Mouse (Mus musculus) CH12.LX (cell line): ENCODE data around the gene Ttll9. TPM values are rescaled to one million over a fixed set of nuclear protein-coding genes. Genes with fewer than 3 reads are reported as not detected.

ENCODE experiments used
- DNase-seq: peaks from one replicate; pipeline ENCODE4 v3.0.0-alpha.2; 2013; ENCODE audit errors: extremely low read depth
- H3K27ac ChIP-seq: 2 replicates; pipeline ENCODE4 v1.5.1; 2012; ENCODE audit warnings: low read depth, mild to moderate bottlenecking, control low read depth, moderate library complexity; ENCODE audit not compliant: insufficient read depth
- H3K27me3 ChIP-seq: replicated peaks from 2 replicates; pipeline ENCODE3; 2012; ENCODE audit warnings: inconsistent platforms
- H3K36me3 ChIP-seq, 2 experiments: replicated peaks in 1 of 2; 2 replicates each; pipeline versions ENCODE3 to v1.6.1; 2012; ENCODE audit warnings: inconsistent platforms in 1 of 2, low read length in 1 of 2, mild to moderate bottlenecking in 1 of 2, mixed read lengths in 1 of 2, moderate library complexity in 1 of 2; ENCODE audit not compliant: control insufficient read depth in 1 of 2, insufficient read depth in 1 of 2
- H3K4me1 ChIP-seq, 2 experiments: 2 replicates each; pipeline ENCODE4 v1.6.1; 2012; ENCODE audit warnings: inconsistent platforms in 1 of 2, moderate library complexity in 1 of 2; ENCODE audit not compliant: insufficient read depth in 2 of 2, control insufficient read depth in 1 of 2
- H3K4me2 ChIP-seq: 2 replicates; pipeline ENCODE4 v1.6.1; 2012; ENCODE audit warnings: low read depth, mild to moderate bottlenecking, control low read depth; ENCODE audit not compliant: poor library complexity, insufficient read depth, severe bottlenecking
- H3K4me3 ChIP-seq, 3 experiments: fragments of 150-350 bp in 1 of 3; sonication (generic) in 1 of 3; replicated peaks in 1 of 3; 2 replicates each; pipeline versions ENCODE3 to v1.5.1; 2011 to 2012; ENCODE audit warnings: low read depth in 2 of 3, low read length in 2 of 3, mild to moderate bottlenecking in 2 of 3, moderate library complexity in 2 of 3, control low read depth in 1 of 3, improper control_type of control experiment in 1 of 3, inconsistent platforms in 1 of 3, mixed read lengths in 1 of 3; ENCODE audit not compliant: poor library complexity in 1 of 3
- H3K79me2 ChIP-seq: replicated peaks from 2 replicates; pipeline ENCODE4 v1.6.1; 2012; ENCODE audit warnings: mild to moderate bottlenecking, moderate library complexity; ENCODE audit not compliant: control insufficient read depth, poor library complexity, insufficient read depth, severe bottlenecking; ENCODE audit errors: extremely low read depth
- H3K9ac ChIP-seq: 2 replicates; pipeline ENCODE4 v1.6.1; 2012; ENCODE audit warnings: low read depth, mild to moderate bottlenecking, control low read depth, moderate library complexity; ENCODE audit not compliant: insufficient read depth
- H3K9me3 ChIP-seq: replicated peaks from 2 replicates; pipeline ENCODE3; 2012; ENCODE audit warnings: low read length, inconsistent platforms, mixed read lengths
- BHLHE40 ChIP-seq: IDR thresholded peaks from 2 replicates; pipeline ENCODE4 v1.6.1; 2011; ENCODE audit warnings: mild to moderate bottlenecking, low read depth, low read length, improper control_type of control experiment
- CHD2 ChIP-seq: IDR thresholded peaks from 2 replicates; pipeline ENCODE4 v1.6.1; 2011; ENCODE audit warnings: low read length, improper control_type of control experiment
- E2F4 ChIP-seq: IDR thresholded peaks from 2 replicates; pipeline ENCODE4 v1.6.1; 2011; ENCODE audit warnings: low read depth, low read length, improper control_type of control experiment; ENCODE audit not compliant: insufficient replicate concordance
- ELF1 ChIP-seq: IDR thresholded peaks from 2 replicates; pipeline ENCODE4 v1.6.1; 2014; ENCODE audit warnings: low read depth, mild to moderate bottlenecking, inconsistent platforms, low read length, improper control_type of control experiment
- HCFC1 ChIP-seq: IDR thresholded peaks from 2 replicates; pipeline ENCODE4 v1.6.1; 2012; ENCODE audit warnings: low read depth, mild to moderate bottlenecking, inconsistent platforms, low read length, improper control_type of control experiment
- JUND ChIP-seq: conservative IDR thresholded peaks from 2 replicates; pipeline ENCODE4 v1.6.1; 2011; ENCODE audit warnings: low read depth, low read length, improper control_type of control experiment
- KAT2A ChIP-seq: IDR thresholded peaks from 2 replicates; pipeline ENCODE4 v1.6.1; 2012; ENCODE audit warnings: low read length, improper control_type of control experiment, inconsistent platforms; ENCODE audit not compliant: insufficient replicate concordance
- MAX ChIP-seq: IDR thresholded peaks from 2 replicates; pipeline ENCODE4 v1.6.1; 2011; ENCODE audit warnings: low read length, improper control_type of control experiment
- MEF2A ChIP-seq: IDR thresholded peaks from 2 replicates; pipeline ENCODE4 v1.6.1; 2014; ENCODE audit warnings: low read depth, mild to moderate bottlenecking, inconsistent platforms, low read length, improper control_type of control experiment, borderline replicate concordance
- MXI1 ChIP-seq: IDR thresholded peaks from 2 replicates; pipeline ENCODE4 v1.6.1; 2011; ENCODE audit warnings: mild to moderate bottlenecking, low read depth, low read length, improper control_type of control experiment
- MYC ChIP-seq: IDR thresholded peaks from 2 replicates; pipeline ENCODE4 v1.6.1; 2011; ENCODE audit warnings: low read depth, mild to moderate bottlenecking, improper control_type of control experiment, low read length
- POLR2AphosphoS2 ChIP-seq: IDR thresholded peaks from 2 replicates; pipeline ENCODE4 v1.6.1; 2011; ENCODE audit warnings: low read depth, low read length, improper control_type of control experiment
- SIN3A ChIP-seq: IDR thresholded peaks from 2 replicates; pipeline ENCODE4 v1.6.1; 2012; ENCODE audit warnings: low read length, improper control_type of control experiment, inconsistent platforms
- TCF12 ChIP-seq: IDR thresholded peaks from 2 replicates; pipeline ENCODE4 v1.6.1; 2014; ENCODE audit warnings: low read depth, mild to moderate bottlenecking, inconsistent platforms, low read length, improper control_type of control experiment
- USF2 ChIP-seq: conservative IDR thresholded peaks from 2 replicates; pipeline ENCODE4 v1.6.1; 2011; ENCODE audit warnings: low read depth, low read length, improper control_type of control experiment
- ZKSCAN1 ChIP-seq: IDR thresholded peaks from 2 replicates; pipeline ENCODE4 v1.6.1; 2012; ENCODE audit warnings: low read depth, inconsistent platforms, low read length, improper control_type of control experiment, borderline replicate concordance
- dilution Hi-C: fragments of 300-500 bp; cut with MboI; formaldehyde crosslinking; loops from 2 replicates; pipeline ENCODE4 v1.14.3; 2020; ENCODE audit warnings: low sequenced_read_pairs; ENCODE audit not compliant: extremely low pct_unique_long_range_greater_than_20kb, extremely low pct_ligation_motif_present
- in situ Hi-C: fragments of 300-500 bp; cut with MboI; formaldehyde crosslinking; loops from 3 replicates; pipeline ENCODE4 v1.14.3; 2019; ENCODE audit warnings: low sequenced_read_pairs, low pct_ligation_motif_present, low pct_unique_long_range_greater_than_20kb, mixed read lengths
- polyA plus RNA-seq: library from polyadenylated mRNA; unstranded; fragments of >175 nt; gene quantifications from 2 replicates; pipeline ENCODE4 v1.2.1, GENCODE M21; 2012; ENCODE audit warnings: low read depth; ENCODE audit not compliant: insufficient read length
- total RNA-seq, 2 experiments: library from RNA; depleted of rRNA; stranded (reverse); fragments of 300-350 nt in 1 of 2; fragments of >200 nt in 1 of 2; gene quantifications; 2 replicates each; pipeline ENCODE4 v1.2.3; 2012 to 2014

The Ttll9 gene
- 1.4 and 1.7 TPM in 2 replicates for total RNA-seq (2012; rRNA removed)
- 1.5 and 1.6 TPM in 2 replicates for total RNA-seq (2014; rRNA removed)
- polyA plus RNA-seq, result 1.7 and 1.9 TPM in 2 replicates

DNA sequence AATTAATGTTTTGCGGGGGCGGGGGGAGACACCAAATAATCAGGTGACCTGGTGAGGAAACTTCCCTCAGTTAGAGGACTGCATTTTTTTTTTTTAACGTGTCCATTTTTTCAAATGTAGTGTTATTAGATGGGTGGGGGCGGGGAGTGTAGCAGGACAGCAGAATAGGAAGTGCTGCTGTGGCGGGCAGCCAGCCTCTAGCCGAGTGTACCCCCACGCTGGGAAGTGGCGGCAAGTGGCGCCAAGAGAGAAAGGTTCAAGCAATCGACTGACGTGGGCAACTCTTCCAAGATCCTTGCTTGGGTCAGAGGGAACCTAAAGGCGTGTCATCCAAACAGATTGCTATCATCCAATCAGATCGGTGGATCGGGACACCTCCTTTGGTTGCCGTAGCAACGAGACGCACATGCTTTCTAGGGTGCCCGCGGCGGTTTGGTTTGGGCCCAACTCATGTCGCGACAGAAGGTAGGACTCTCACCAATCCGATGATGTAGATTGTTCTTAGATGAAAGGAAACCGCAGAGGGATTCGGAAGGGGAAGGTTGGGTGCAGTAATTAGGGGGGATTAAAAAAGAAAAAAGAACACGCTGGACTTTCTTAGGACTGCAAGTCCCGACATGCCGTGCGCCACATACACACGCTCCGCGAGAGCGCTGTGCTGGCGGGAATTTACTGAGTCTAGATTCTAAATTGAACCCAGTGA, at the start of gene Ttll9:
Gene Ttll9 (plus strand): TSS at position 395 of the 703 bp plus-strand sequence.
- in situ Hi-C loops, result no loop called here
- peak; percentile 74 for DNase-seq
- dilution Hi-C loops, result no loop called here
- peaks cover 55% of the 10 kb centered on the region for H3K27me3 ChIP-seq
- no peaks in the 10 kb centered on the region for H3K79me2 ChIP-seq
- no peaks in the 10 kb centered on the region for H3K36me3 ChIP-seq
- peak within 1 kb of the TSS; percentile 87 for H3K4me2 ChIP-seq
- no peaks in the 10 kb centered on the region for H3K4me1 ChIP-seq
- peak within 1 kb of the TSS; percentile 32 to 61 (median 33) for H3K4me3 ChIP-seq
- peak within 1 kb of the TSS; percentile 68 for H3K9ac ChIP-seq
- no peak within 1 kb of the TSS for H3K27ac ChIP-seq
- TF ChIP-seq ELF1 (peak; percentile 7; the same call in 1 of the 2 replicates), BHLHE40 (no peak), MEF2A (0 out of 2 replicates have a peak, but pooled peaks have one; percentile 20), CHD2 (peak; percentile 97), MYC (peak; percentile 89), KAT2A (peak; percentile 81; the same call in 1 of the 2 replicates), MAX (peak; percentile 83), E2F4 (peak; percentile 96), POLR2AphosphoS2 (no peak), SIN3A (peak; percentile 98), USF2 (no peak), HCFC1 (peak; percentile 87), ZKSCAN1 (no peak), MXI1 (peak; percentile 99), TCF12 (peak; percentile 32; the same call in 1 of the 2 replicates)
- TF ChIP-seq, all 38 proteins: peak for 11
- H3K9me3 ChIP-seq, result peaks cover 3% of the 10 kb centered on the region

DNA sequence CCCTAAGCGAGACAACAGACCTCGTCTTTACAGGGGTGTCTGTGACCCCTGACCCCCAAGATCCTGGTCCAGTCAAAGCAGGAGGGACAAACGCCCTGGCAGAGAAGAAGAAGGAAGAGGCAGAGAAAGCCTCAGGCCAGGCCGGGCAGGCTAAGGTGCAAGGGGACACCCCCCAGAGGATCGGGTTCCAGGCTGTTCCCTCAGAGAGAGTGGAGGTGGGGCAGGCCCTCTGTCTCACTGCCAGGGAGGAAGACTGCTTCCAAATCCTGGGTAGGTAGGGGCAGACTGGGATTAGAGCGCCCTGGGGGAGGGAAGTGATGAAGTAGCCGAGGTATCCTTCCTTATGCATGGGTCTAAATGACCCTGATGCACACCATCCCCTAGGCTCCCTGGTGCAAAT, 48.8 kb upstream of the Ttll9 start:
- H3K4me2 ChIP-seq, result no peak overlapping the region
- dilution Hi-C loops (no loop called here), in situ Hi-C loops (loop anchor here (25.0 kb wide), 1 partner anchor 674 kb away; no protein-coding TSS in a partner anchor)
- no peak for DNase-seq
- H3K27me3 ChIP-seq, result peaks cover 49% of the 10 kb centered on the region
- TF ChIP-seq JUND, result no peak
- H3K27ac ChIP-seq, result no peak overlapping the region
- peaks cover 2% of the 10 kb centered on the region for H3K9me3 ChIP-seq
- H3K4me3 ChIP-seq, result no peak overlapping the region
- no peaks in the 10 kb centered on the region for H3K79me2 ChIP-seq
- no peak overlapping the region for H3K9ac ChIP-seq
- peaks cover 27 to 53% of the 10 kb centered on the region in 2 experiments for H3K4me1 ChIP-seq
- H3K36me3 ChIP-seq, result no peaks in the 10 kb centered on the region
